Mouse (Mus musculus): ENCODE results near the gene Tenm4. TPM values are rescaled to one million over a fixed set of nuclear protein-coding genes. Genes with fewer than 3 reads are reported as not detected.

Gene Tenm4
- polyA plus RNA-seq, 1 experiment = 12.2 TPM

- H3K4me1 ChIP-seq (ENCODE audit: control insufficient read depth, insufficient read depth, low read length) = no peaks in the 10 kb centered on the region
- H3K4me3 ChIP-seq (replicated peaks; ENCODE audit: insufficient read depth, low read depth, low read length) = no peak overlapping the region
- H3K27me3 ChIP-seq (ENCODE audit: control insufficient read depth, insufficient read depth, low read length) = no peaks in the 10 kb centered on the region; the same call in 1 of the 2 replicates
- WGBS = 84% methylated on average over 7 of the region's 7 CpGs
- TF ChIP-seq POLR2A (IDR thresholded peaks at IDR 0.05; ENCODE audit: borderline replicate concordance, insufficient read depth, low read length) (no peak), CTCF (IDR thresholded peaks at IDR 0.05; ENCODE audit: borderline replicate concordance, insufficient read depth, low read depth, low read length) (no peak)
- no peak for DNase-seq
- no peak overlapping the region for H3K27ac ChIP-seq (ENCODE audit: insufficient read depth, low read length)
Observed at GRCm38 (mm10) chr7:96552292-96552860, 381.3 kb downstream of the Tenm4 start.

GRCm38 (mm10) chr7:96554277-96554690, 383.2 kb downstream of the Tenm4 start:
- H3K27ac ChIP-seq (ENCODE audit: insufficient read depth, low read length) = no peak overlapping the region
- DNase-seq = peak; percentile 27 to 52
- TF ChIP-seq CTCF (IDR thresholded peaks at IDR 0.05; ENCODE audit: borderline replicate concordance, insufficient read depth, low read depth, low read length) (peak; percentile 70), POLR2A (IDR thresholded peaks at IDR 0.05; ENCODE audit: borderline replicate concordance, insufficient read depth, low read length) (no peak)
- no peak overlapping the region for H3K4me3 ChIP-seq (replicated peaks; ENCODE audit: insufficient read depth, low read depth, low read length)
- H3K27me3 ChIP-seq (ENCODE audit: control insufficient read depth, insufficient read depth, low read length) = no peaks in the 10 kb centered on the region; the same call in 1 of the 2 replicates
- 64% methylated on average over 6 of the region's 6 CpGs for WGBS
- H3K4me1 ChIP-seq (ENCODE audit: control insufficient read depth, insufficient read depth, low read length) = no peaks in the 10 kb centered on the region

DNA sequence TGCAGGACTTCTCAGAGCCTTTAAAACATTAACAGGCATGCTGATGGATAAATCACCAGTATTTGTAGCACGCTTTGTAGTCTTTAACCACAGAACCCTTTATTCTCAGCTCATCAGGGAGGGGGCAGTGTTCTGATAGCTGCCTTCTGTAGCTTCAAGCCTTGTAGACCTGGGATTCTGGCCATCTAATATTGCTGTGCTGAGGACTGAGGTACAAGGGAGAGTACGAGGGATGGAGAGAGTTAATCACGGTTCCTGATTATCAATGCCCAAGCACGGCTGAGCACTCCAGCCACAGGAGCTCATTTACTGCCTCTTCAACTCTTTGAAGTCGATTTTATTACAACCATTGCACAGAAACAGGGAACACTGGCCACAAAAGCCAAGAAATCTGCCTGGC, 384.2 kb downstream of the Tenm4 start:
- no peak for TF ChIP-seq POLR2A (IDR thresholded peaks at IDR 0.05; ENCODE audit: borderline replicate concordance, insufficient read depth, low read length)
- no peak for TF ChIP-seq CTCF (IDR thresholded peaks at IDR 0.05; ENCODE audit: borderline replicate concordance, insufficient read depth, low read depth, low read length)

GRCm38 (mm10) chr7:96556756-96557155, 385.7 kb downstream of the Tenm4 start:
- no peaks in the 10 kb centered on the region for H3K4me1 ChIP-seq (ENCODE audit: control insufficient read depth, insufficient read depth, low read length)
- 94% methylated on average over 5 of the region's 5 CpGs for WGBS
- H3K27ac ChIP-seq (ENCODE audit: insufficient read depth, low read length) = no peak overlapping the region
- DNase-seq = no peak
- TF ChIP-seq CTCF (IDR thresholded peaks at IDR 0.05; ENCODE audit: borderline replicate concordance, insufficient read depth, low read depth, low read length) = no peak
- no peak for TF ChIP-seq POLR2A (IDR thresholded peaks at IDR 0.05; ENCODE audit: borderline replicate concordance, insufficient read depth, low read length)
- no peak overlapping the region for H3K4me3 ChIP-seq (replicated peaks; ENCODE audit: insufficient read depth, low read depth, low read length)
- H3K27me3 ChIP-seq (ENCODE audit: control insufficient read depth, insufficient read depth, low read length) = no peaks in the 10 kb centered on the region; the same call in 1 of the 2 replicates

More for the DNA sequence above, 384.2 kb downstream of the Tenm4 start:
- 63% methylated on average over 5 of the region's 5 CpGs for WGBS
- H3K27me3 ChIP-seq (ENCODE audit: control insufficient read depth, insufficient read depth, low read length) = no peaks in the 10 kb centered on the region; the same call in 1 of the 2 replicates
- H3K4me1 ChIP-seq (ENCODE audit: control insufficient read depth, insufficient read depth, low read length) = no peaks in the 10 kb centered on the region
- H3K4me3 ChIP-seq (replicated peaks; ENCODE audit: insufficient read depth, low read depth, low read length) = no peak overlapping the region
- no peak overlapping the region for H3K27ac ChIP-seq (ENCODE audit: insufficient read depth, low read length)
- DNase-seq = no peak

DNA sequence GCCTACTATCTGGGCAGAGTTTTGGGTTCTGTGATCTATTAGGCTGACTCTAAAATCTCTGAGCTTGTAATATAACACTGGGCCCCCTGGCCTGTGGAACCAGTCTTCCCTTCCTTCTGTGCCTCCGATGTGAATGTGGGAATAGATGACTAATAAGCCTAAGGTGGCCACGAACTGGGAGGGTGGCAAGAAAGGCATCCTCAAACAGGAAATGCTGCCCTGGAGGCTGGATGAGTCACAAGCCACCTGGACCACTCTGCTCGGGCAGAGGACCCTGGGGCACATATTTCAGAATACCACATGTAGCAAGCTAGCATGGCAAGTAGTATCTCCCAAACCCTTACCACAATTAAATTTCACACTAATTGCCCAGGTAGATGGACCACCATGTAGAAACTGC, 391.8 kb downstream of the Tenm4 start:
- Histone ChIP-seq H3K27me3 (ENCODE audit: control insufficient read depth, insufficient read depth, low read length) (peaks cover 1% of the 10 kb centered on the region; the same call in 1 of the 2 replicates), H3K4me1 (ENCODE audit: control insufficient read depth, insufficient read depth, low read length) (peaks cover 6% of the 10 kb centered on the region), H3K27ac (ENCODE audit: insufficient read depth, low read length) (no peak overlapping the region), H3K4me3 (replicated peaks; ENCODE audit: insufficient read depth, low read depth, low read length) (no peak overlapping the region)
- TF ChIP-seq CTCF (IDR thresholded peaks at IDR 0.05; ENCODE audit: borderline replicate concordance, insufficient read depth, low read depth, low read length) (no peak), POLR2A (IDR thresholded peaks at IDR 0.05; ENCODE audit: borderline replicate concordance, insufficient read depth, low read length) (no peak)
- 79% methylated on average over 3 of the region's 3 CpGs for WGBS
- DNase-seq = no peak

GRCm38 (mm10) chr7:96563329-96564065, 392.5 kb downstream of the Tenm4 start:
- peaks cover 1% of the 10 kb centered on the region; the same call in 1 of the 2 replicates for H3K27me3 ChIP-seq (ENCODE audit: control insufficient read depth, insufficient read depth, low read length)
- no peak for TF ChIP-seq CTCF (IDR thresholded peaks at IDR 0.05; ENCODE audit: borderline replicate concordance, insufficient read depth, low read depth, low read length)

DNA sequence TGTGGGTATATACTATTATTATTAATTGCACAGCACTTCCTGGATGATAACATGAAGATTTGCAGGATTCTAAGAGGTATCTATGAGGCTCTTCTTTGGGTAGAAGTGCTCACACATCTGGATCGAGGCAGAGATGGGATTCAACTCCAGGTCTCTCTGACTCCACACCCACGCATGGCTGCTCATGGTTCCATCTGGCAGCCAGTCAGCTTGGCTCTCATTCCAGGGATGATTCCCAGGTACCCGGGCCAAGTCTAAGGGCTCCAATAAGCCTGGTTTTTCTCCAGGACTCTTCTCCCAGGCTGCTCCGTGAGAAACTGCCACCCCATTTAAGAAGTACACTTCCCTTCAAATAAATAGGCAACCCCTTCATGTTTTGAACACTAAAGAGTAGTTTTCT, 394.8 kb downstream of the Tenm4 start:
- WGBS = 7% methylated on average over 4 of the region's 4 CpGs
- TF ChIP-seq POLR2A (IDR thresholded peaks at IDR 0.05; ENCODE audit: borderline replicate concordance, insufficient read depth, low read length) (no peak), CTCF (IDR thresholded peaks at IDR 0.05; ENCODE audit: borderline replicate concordance, insufficient read depth, low read depth, low read length) (no peak)
- Histone ChIP-seq H3K4me3 (replicated peaks; ENCODE audit: insufficient read depth, low read depth, low read length) (no peak overlapping the region), H3K4me1 (ENCODE audit: control insufficient read depth, insufficient read depth, low read length) (peaks cover 6% of the 10 kb centered on the region), H3K27ac (ENCODE audit: insufficient read depth, low read length) (no peak overlapping the region), H3K27me3 (ENCODE audit: control insufficient read depth, insufficient read depth, low read length) (peaks cover 1% of the 10 kb centered on the region; the same call in 1 of the 2 replicates)
- DNase-seq = peak; percentile 69 to 79

More at GRCm38 (mm10) chr7:96563329-96564065, 392.5 kb downstream of the Tenm4 start:
- H3K4me1 ChIP-seq (ENCODE audit: control insufficient read depth, insufficient read depth, low read length) = peaks cover 6% of the 10 kb centered on the region
- 81% methylated on average over 3 of the region's 3 CpGs for WGBS
- no peak for DNase-seq
- H3K4me3 ChIP-seq (replicated peaks; ENCODE audit: insufficient read depth, low read depth, low read length) = no peak overlapping the region
- H3K27ac ChIP-seq (ENCODE audit: insufficient read depth, low read length) = no peak overlapping the region

DNA sequence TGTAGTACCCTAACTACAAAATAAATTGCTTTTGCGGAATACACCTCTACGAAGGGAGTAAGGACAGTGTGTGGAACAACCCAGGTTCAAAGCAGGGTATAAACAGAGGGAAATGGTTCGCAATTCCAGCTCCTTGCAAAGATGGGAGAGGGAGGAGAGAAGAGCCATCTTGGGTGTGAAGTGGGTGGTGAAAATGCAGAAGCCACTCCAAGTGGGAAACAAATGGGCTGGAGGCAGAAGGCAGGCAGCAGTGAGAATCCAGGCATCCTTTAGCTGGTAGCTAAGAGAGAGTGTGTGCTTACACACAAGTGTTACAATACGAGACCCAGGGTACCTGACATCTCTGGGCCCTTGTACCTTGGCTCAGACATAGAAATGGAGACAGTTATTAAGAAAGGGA, 395.2 kb downstream of the Tenm4 start:
- TF ChIP-seq CTCF (IDR thresholded peaks at IDR 0.05; ENCODE audit: borderline replicate concordance, insufficient read depth, low read depth, low read length) (no peak), POLR2A (IDR thresholded peaks at IDR 0.05; ENCODE audit: borderline replicate concordance, insufficient read depth, low read length) (no peak)
- DNase-seq = no peak
- no peak overlapping the region for H3K27ac ChIP-seq (ENCODE audit: insufficient read depth, low read length)

More for the DNA sequence above, 395.2 kb downstream of the Tenm4 start:
- H3K4me3 ChIP-seq (replicated peaks; ENCODE audit: insufficient read depth, low read depth, low read length) = no peak overlapping the region
- peaks cover 1% of the 10 kb centered on the region; the same call in 1 of the 2 replicates for H3K27me3 ChIP-seq (ENCODE audit: control insufficient read depth, insufficient read depth, low read length)
- H3K4me1 ChIP-seq (ENCODE audit: control insufficient read depth, insufficient read depth, low read length) = peaks cover 6% of the 10 kb centered on the region
- 80% methylated on average over 4 of the region's 4 CpGs for WGBS
